Mouse (Mus musculus): ENCODE data around the gene Lilr4b.

- TF ChIP-seq CTCF (IDR thresholded peaks at IDR 0.05; ENCODE audit: insufficient read depth, low read depth, low read length) = no peak
- TF ChIP-seq POLR2A (IDR thresholded peaks at IDR 0.05; ENCODE audit: insufficient read depth, low read depth, low read length) = no peak
Observed at GRCm38 (mm10) chr10:51528840-51529434, 48.5 kb downstream of the Lilr4b start.
